Mouse (Mus musculus): ENCODE results near the gene Ip6k2.

Gene Ip6k2

DNA sequence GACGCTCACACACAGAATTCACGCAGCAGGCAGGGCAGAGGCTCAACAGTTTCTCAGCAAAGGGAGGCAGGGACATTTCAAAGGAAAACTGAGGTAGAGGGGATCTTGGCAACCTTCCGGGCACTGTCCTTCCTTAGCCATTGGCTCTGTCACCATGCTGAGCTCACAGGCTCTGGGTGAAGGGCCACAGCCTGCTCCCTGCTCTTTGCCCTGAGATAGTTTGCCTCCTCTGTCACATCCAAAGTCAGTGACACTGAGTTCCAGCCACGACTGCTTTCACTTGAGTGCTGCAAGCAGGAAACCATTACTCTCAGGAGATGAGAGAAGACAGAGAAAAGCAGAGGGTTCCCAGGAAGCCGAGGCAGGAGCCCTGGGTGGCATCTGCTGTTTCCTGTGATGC, 36.5 kb downstream of the Ip6k2 start:
- no peak for DNase-seq (ENCODE audit: low spot score in 2 of 2)

DNA sequence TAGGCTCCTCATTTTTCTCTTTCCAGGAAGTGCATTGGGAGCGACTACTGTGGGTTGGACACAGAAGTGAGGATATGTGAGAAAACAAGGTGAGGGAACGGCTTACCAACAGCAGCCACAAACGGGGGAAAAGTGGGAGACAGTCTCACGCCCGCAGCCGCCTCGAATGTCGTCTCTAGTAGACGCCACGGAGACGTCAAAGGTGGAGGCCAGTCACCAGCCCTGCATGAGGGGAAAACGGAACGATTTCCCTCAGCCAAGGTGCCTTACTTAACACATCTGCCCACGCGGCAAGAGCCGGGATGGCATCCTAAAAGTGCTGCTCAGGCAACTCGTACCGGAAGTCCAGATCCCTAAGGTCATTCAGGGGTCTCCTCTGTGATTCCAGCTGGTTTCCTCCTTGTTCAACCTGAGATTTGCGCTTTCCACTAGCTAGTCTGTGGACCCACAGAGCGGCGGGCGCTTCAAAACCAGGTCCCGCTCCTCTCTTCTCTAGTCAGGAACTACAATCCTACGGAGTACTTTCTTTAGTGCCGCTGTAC, 40.6 kb downstream of the Ip6k2 start:
- no peak for DNase-seq (ENCODE audit: low spot score in 2 of 2)

DNA sequence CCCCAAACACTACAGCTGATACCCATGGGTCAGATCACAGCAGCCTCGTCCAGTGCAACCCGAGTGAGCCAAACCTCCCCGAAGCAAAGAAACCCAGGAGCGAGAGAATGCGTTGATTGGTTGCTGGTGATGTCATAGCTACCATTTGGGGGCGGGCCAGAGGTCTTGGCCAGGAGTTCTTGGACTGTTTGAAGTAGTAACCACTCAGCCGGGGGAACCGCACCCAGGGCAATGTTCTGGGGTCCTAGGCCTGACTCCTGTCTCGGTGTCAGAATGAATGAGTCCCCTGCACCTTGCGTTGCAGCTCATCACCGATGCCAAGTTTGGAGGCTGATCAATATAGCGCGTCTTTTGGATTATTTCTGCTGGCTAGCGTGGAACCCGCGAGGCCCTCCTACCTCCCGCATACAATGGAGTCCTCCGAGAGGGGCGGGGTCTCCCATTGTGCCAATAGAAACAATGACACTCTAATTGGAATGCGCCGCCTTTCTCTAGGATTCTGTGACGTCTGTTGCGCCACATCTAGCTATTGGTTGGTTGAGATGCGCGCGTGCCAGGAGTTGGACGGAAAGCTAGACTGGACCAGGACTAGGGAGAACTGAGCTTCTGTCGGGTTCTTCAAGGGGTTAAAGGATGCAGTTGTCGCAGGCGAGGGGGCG, 41.3 kb downstream of the Ip6k2 start:
- peak; percentile 80 to 89 for DNase-seq (ENCODE audit: low spot score in 2 of 2)

DNA sequence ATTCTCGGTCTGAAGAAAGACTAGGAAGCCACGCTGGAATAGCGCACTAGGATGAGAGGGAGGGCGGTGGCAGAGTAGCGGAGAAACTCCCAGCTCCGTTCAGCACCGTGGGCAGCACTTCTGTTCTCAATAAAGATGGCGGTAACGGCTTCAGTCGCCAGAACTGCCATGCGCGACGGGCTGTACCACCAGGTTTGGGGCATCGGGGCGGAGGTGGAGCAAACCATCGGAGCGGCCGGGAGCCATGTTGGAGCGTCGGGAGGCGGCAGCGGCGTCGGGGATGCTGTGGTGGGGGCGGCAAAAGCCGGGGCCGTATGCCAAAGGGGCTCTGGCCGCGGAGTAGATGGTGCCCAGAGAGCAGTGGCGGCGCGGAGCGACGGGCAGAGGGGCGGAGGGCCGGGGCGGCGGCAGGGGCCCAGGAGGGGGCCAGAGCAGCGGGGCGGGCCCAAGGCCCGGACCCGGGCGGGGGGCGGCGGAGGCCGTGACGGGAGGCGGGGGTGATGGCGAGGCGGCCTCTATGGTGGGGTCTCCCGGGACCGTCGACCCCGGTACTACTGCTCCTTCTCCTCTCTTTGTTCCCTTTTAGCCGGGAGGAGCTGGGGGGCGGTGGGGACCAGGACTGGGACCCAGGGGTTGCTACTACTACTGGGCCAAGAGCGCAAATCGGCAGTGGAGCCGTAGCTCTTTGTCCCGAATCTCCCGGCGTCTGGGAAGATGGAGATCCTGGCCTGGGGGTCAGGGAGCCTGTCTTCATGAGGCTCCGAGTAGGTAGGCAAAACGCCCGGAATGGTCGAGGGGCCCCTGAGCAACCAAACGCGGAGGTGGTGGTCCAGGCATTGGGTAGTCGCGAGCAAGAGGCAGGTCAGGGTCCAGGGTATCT, 42.5 kb downstream of the Ip6k2 start, which contains the start of gene Celsr3:
Celsr3 (plus strand) TSS at position 501 of the 880 bp plus-strand sequence.
- peak; percentile 85 to 86 for DNase-seq (ENCODE audit: low spot score in 2 of 2)

DNA sequence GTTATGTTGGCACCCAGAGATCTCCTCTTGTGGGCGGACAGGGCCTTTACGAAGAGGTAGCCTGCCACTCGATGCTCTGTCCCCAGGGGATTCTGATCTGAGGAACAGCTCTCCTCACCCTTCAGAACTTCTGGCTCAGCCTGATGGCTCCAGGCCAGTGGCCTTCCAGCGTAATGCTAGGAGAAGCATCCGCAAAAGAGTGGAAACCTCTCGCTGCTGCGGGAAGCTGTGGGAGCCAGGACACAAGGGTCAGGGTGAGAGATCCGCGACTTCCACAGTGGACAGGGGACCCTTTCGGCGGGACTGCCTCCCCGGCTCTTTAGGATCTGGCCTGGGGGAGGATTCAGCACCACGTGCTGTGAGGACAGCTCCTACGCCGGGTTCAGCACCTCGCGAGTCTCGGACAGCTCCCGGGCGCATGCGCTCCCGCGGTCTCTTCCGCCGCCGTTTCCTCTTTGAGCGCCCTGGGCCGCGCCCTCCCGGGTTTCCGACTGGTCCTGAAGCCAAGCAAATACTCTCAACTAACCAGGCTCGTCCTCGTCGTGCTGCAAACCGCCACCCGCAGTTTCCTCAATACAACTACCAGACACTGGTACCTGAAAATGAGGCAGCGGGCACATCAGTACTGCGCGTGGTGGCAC, 43.2 kb downstream of the Ip6k2 start:
- DNase-seq (ENCODE audit: low spot score in 2 of 2) = peak in 1 of 2 experiments; percentile 61

DNA sequence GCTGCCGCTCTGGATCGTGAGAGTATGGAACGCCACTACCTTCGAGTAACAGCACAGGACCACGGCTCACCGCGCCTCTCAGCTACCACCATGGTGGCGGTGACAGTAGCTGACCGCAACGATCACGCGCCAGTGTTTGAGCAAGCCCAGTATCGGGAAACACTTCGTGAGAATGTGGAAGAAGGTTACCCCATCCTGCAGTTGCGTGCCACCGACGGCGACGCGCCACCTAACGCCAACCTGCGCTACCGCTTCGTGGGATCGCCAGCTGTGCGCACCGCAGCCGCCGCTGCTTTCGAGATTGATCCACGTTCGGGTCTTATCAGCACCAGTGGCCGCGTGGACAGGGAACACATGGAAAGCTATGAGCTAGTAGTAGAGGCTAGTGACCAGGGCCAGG, 43.9 kb downstream of the Ip6k2 start:
- no peak for DNase-seq (ENCODE audit: low spot score in 2 of 2)

DNA sequence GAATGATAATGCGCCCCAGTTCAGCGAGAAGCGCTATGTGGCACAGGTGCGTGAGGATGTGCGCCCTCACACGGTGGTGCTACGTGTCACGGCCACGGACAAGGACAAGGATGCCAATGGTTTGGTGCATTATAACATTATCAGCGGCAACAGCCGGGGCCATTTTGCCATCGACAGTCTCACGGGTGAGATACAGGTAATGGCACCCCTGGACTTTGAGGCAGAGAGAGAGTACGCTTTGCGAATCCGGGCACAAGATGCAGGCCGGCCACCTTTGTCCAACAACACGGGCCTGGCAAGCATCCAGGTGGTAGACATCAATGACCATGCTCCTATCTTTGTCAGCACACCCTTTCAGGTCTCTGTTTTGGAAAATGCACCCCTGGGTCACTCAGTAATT, 44.3 kb downstream of the Ip6k2 start:
- DNase-seq (ENCODE audit: low spot score in 2 of 2) = no peak

DNA sequence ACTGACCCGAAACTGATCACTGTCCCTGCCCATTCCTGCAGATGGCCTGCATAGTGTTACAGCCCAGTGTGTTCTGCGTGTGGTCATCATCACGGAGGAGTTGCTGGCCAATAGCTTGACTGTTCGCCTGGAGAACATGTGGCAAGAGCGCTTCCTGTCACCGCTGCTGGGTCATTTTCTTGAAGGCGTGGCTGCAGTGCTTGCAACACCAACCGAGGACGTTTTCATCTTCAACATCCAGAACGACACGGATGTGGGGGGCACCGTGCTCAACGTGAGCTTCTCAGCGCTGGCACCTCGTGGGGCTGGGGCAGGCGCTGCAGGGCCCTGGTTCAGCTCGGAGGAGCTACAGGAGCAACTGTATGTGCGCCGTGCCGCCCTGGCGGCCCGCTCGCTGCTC, 48.0 kb downstream of the Ip6k2 start:
- DNase-seq (ENCODE audit: low spot score in 2 of 2) = no peak

DNA sequence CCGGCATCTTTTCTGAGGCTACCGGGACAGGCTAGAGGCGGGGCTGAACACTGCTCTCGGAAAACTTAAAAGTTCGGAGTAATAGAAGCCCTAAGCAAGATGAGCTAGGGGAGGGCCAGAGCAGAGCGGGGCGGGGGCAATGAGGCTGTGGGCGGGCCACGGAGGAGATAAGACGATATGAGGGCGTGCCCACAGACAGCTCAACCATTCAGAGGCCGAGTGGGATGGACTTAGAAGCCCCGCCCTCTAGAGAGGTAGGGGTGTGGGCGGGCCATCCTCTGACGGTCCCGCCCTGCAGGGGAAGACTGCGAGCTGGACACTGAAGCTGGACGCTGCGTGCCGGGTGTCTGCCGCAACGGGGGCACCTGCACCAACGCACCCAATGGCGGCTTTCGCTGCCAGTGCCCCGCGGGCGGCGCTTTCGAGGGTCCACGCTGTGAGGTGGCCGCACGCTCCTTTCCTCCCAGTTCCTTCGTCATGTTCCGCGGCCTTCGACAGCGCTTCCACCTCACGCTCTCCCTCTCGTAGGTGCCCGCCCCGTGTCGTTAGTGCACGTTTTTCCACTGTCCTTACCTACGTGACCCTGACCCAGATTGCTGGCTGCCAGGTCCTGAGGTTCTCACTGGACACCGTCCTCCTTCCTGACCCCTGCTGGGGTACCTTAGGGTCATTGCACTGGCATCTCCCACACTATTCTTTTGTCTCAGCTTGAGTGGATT, 49.0 kb downstream of the Ip6k2 start:
- peak; percentile 65 to 74 for DNase-seq (ENCODE audit: low spot score in 2 of 2)

DNA sequence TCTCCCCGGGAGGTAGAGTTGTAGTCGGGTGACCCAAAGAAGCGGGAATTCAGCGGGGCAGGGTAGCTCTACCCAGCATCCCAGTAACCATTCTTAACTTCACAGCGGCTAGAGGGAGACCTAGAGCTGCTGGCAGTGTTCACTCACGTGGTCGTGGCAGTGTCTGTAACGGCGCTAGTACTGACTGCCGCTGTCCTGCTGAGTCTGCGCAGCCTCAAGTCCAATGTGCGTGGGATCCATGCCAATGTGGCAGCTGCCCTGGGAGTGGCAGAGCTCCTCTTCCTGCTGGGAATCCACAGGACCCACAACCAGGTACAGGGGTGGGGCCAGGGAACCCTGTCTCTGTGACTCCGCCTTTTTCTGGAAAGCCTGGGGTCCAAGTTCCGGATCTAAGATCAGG, 59.4 kb downstream of the Ip6k2 start:
- peak in 1 of 2 experiments; percentile 31 for DNase-seq (ENCODE audit: low spot score in 2 of 2)

DNA sequence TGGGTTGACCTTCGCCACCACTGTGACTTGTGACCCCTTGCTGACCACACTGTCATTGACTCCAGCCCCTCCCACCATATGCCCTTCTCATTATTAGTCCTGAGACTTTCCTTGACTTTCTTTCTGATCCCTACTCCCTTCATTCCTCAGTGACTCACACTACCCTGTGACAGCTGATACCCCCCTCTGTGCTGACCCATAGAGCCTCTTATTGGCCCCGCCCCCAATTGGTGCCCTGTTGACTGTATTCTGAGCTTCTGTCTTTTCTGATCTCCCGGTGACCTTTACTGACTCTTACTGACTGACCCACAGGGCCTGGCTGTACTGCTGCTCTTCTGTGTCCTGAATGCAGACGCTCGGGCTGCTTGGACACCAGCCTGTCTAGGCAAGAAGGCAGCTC, 61.8 kb downstream of the Ip6k2 start:
- DNase-seq (ENCODE audit: low spot score in 2 of 2) = no peak

DNA sequence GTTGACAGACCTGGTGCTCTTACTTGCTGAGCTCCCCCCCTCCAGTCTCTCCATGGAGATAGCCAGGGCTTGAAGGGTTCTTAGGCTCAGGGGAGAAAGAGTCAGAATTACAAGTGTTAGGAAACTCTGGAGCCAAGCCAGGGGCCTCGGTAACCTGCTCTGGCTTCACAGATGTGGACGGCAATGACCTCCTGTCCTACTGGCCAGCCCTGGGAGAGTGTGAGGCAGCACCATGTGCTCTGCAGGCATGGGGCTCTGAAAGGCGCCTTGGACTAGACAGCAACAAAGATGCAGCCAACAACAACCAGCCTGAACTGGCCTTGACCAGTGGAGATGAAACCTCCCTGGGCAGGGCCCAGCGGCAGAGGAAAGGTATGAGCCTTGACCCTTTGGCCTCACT, 63.8 kb downstream of the Ip6k2 start:
- DNase-seq (ENCODE audit: low spot score in 2 of 2) = no peak

DNA sequence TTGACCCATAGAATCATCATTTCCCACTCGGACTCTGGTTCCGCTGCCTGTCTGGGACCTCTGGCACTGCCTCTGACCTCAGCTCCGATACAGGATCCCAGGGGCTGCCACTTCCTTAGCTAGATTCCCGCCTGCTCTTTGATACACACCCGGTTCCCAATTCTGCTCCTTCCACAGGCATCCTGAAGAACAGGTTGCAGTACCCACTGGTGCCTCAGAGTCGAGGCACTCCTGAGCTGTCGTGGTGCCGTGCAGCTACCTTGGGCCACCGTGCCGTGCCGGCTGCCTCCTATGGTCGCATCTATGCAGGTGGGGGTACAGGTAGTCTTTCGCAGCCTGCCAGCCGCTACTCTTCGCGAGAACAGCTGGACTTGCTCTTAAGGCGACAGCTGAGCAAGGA, 64.8 kb downstream of the Ip6k2 start:
- DNase-seq (ENCODE audit: low spot score in 2 of 2) = no peak

DNA sequence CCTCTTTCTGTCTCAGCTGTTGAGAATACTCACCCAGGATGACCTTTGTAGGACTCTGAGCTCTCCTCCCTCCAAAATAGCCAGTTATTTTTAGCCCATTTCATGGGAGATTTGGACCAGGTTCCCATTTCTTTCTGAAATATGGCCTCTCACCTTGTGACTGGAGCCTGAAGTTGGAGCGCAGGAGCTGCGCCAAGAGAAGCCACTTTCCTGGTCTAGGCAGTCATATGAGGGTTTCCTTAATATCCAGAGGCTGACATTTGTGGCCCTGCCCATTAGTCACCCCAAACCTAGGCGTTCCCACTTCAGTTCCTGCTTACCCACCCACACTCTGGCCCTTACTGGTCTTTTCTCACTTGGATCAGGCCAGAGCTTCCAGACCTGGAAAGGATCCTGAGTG, 69.4 kb downstream of the Ip6k2 start, which contains the start of gene Slc26a6:
Slc26a6 (plus strand) TSS at position 308 of the 400 bp plus-strand sequence.
- no peak for DNase-seq (ENCODE audit: low spot score in 2 of 2)

DNA sequence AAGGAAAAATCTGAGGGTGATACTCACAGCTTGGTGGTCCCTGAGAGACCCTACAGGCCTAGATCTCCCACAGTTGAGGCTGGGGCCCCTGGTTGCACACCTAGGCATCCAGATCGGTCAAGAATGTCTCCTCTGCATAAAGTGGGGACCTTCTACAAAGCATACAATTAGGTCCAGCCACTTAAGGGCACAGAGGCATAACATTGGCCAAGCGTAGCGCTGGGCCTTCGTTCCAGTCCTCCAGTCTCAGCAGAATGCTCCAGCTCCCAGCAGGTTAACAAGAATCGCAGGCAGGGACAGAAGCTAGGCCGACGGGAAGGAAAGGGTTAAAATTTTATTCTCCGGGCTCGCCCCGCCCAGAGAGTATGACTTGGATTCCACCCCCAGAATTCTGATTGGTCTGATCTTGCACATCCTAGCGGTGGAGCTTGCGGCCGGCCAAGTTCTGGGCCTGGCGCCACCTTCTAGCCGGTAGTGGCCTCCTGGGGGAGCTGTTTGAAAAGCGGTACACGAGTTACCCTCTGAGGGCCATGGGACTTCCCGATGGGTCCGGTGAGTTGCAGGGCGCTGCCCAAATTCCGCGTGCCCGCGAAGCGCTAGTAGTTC, 70.1 kb downstream of the Ip6k2 start:
- peak; percentile 88 to 91 for DNase-seq (ENCODE audit: low spot score in 2 of 2)

DNA sequence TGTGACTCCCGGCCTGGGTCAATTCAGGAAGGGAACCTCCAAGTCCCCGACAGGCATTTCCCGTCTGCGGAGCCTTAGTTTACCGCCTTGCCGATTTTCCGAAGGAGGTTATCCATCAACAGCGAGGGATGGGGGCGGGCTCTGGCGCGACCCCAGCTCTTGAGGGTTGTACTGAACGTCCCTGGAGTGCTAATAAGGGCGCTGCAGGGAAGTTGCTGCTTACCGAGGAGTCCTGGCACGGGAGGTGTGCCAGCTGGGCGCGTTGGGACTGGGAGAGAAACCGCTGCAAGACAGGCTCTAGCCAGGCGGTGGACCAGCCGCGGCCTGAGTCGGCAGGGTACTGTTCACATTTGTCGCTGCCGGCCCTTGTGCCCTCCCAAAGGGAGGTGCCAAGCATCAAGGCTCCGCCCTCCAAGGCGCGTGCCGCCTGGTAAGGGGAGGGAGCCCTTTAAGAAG, 70.7 kb downstream of the Ip6k2 start:
- peak; percentile 82 to 85 for DNase-seq (ENCODE audit: low spot score in 2 of 2)

DNA sequence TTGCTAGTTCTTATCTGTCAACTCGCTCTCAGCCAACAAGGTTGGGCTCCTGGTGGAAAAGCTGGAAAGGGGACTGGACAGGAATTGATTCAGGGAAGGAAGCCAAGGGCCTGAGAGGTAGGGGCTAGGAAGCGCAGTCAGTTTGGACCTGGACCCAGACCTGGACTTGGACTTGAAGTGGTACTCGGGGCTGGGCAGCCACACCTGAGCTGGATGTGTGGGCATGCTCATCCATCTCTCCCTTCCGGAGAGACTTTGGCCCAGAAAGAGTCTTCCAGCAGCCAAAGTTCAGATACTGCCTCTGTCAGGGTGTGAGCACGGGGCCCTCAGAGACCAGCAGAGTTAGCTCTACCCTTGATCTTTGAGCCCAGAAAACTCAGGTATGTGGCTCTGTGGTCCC, 71.7 kb downstream of the Ip6k2 start:
- no peak for DNase-seq (ENCODE audit: low spot score in 2 of 2)

All from frontal cortex, postnatal 14 days (tissue).